Mouse (Mus musculus): ENCODE measurements around the gene Kat2a. TPM values are rescaled to one million over a fixed set of nuclear protein-coding genes. Genes with fewer than 3 reads are reported as not detected.

Kat2a gene
- total RNA-seq, 1 experiment from 2014 or later: 35.3 TPM

DNA sequence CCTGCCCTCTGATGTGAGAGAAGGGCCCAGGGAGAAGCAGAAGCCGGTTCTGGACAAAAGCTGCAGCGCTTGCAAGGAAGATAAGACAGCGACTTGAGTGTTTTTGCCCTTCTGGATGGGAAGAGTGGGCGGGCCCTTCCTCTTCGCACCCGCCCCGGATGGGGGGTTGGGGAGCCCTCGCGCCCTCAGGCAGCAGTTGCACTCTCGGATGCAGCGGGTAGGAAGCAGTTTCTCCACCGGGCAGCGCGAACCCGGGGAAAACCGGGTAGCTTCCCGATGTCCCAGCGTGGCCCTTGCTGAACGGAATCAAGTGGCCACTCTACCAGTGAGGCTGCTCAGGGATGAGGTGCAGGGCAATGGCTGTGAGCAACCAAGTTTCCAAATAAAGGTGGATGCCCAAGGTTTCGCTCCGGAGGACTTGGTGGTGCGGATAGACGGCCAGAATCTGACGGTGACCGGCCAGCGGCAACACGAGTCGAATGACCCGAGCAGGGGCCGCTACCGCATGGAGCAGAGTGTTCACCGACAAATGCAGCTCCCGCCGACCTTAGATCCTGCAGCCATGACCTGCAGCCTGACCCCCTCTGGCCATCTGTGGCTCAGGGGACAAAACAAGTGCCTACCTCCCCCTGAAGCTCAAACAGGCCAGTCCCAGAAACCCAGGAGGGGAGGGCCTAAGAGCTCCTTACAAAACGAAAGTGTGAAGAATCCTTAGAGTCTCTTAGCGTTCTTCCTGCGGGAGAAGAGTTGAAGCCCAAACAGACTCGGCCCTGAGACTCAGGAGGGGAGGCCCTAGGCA is 1.7 kb upstream of the Kat2a start, which contains the start of gene Hspb9:
Gene Hspb9, plus strand, starts transcription at position 116 of the 799 bp plus-strand sequence.
- ATAC-seq (replicated peaks; ENCODE audit: low read depth, poor library complexity, severe bottlenecking): peak; percentile 77

- ATAC-seq (replicated peaks; ENCODE audit: low read depth, poor library complexity, severe bottlenecking): no peak
Observed at GRCm38 (mm10) chr11:100713174-100713573, 909 bp upstream of the Kat2a start.

DNA sequence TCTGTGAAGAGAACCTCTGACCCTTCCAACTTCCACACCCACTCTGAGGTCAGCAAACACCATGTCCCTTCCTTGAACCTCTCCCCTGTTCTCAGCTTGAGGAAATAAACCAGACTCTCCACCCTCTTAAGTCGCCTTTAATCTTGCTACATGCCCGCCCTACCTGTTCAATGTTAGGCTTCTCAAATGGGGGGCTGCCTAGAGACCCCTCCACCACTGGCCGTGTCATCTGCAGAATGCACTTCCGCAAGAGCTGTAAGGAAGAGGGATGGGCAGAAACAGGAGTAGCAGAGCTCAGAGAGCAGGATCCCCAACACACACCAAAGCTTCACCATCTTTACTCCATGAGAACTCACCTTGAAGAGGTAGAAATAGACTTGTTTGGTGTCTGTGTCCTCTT is 1.3 kb downstream of the Kat2a start:
- ATAC-seq (replicated peaks; ENCODE audit: low read depth, poor library complexity, severe bottlenecking): no peak

- ATAC-seq (replicated peaks; ENCODE audit: low read depth, poor library complexity, severe bottlenecking): no peak
Observed at GRCm38 (mm10) chr11:100710528-100710927, 1.7 kb downstream of the Kat2a start.

DNA sequence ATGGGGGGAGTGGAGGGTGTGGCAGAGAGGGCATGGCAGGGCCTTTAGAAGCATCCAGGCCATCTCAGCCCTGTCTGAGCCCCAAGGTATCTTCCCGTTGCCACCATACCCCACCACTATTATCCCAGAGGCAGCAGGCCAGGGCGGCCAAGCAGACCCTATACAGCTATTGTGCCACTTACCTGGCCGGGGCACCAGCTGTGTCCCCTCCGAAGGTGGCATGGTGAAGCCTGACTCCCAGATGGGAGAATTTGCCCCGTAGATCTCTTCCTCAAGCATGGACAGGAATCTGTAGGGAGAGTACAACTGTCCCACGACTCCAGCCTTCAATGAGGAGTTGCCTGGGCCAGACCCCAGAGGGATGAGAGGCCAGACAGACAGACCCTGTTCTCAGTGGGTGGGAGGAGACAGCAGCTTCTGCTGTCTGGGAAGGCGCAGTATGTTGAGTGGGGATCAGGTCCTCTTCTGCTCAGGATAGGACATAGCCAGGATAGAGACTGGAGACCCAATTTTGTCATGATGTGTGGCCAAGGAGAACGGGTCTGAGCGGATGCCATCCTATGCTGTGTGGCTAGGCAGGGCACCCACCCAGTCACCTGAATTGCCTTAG is 3.0 kb downstream of the Kat2a start:
- ATAC-seq (replicated peaks; ENCODE audit: low read depth, poor library complexity, severe bottlenecking): no peak

DNA sequence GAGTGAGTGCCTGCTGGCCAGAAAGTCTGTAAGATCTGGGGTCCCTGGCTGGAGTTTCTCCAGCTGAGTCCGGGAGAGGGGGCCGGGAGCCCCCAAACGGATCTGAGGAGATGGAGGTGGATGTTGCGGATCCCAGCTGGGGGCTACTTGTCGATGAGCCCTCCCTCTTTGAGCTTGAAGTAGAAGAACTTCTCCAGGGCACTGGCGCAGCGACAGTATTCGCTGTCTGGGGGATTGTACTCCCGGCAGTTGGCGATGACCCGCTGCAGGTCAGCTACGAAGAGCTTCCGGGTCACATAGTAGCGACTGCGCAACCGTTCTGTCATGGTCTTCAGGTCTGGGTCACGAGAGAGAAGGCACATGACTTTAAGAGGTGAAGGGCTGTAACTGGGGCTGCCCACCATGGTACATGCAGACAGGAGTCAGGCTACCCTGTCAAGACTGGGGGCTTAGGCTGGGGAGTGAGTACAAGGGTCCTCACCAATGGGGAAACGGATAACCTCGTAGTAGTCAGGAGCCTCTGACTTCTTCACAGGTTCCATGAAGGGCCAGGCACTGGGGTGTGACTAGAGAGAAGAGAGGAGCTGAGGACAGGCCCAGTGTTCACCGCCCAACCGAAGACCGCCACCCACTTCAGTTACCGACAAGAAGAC is 7.0 kb downstream of the Kat2a start:
- no peak for ATAC-seq (replicated peaks; ENCODE audit: low read depth, poor library complexity, severe bottlenecking)

DNA sequence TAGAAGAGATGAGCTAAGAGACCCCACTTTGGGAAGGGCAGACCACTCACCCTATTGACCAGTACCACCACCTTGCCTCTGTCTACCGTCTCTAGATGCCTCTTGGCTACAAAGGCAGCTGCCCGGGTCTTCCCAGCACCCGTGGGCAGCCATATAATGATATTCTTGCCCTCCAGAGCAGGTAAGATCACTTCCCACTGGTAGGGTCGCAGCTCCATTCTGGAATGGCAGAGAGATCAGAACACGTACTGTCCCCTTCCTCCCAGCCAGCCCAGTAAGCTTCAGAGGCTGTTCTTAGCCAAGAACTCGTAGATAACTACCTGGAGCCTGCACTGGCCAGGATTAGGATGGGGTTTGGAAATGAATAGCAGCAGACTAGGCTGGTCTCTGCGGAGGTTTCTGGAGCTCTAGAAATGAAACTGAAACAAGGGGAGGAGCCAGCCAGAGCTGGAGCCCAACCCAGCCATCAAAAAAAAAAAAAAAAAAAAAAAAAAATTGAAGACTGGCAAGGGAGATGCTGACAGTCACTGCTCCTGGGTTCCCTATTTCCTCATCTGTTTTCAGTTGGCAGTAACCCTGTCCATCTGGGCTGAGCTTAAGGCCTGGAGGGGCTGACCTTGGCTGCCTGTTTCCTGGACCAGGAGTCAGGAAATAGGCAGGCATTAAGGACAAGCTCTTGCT is 8.3 kb downstream of the Kat2a start, which contains the start of gene Dhx58:
Gene Dhx58, minus strand, starts transcription at position 421 of the 681 bp plus-strand sequence.
- peak; percentile 67 for ATAC-seq (replicated peaks; ENCODE audit: low read depth, poor library complexity, severe bottlenecking)

DNA sequence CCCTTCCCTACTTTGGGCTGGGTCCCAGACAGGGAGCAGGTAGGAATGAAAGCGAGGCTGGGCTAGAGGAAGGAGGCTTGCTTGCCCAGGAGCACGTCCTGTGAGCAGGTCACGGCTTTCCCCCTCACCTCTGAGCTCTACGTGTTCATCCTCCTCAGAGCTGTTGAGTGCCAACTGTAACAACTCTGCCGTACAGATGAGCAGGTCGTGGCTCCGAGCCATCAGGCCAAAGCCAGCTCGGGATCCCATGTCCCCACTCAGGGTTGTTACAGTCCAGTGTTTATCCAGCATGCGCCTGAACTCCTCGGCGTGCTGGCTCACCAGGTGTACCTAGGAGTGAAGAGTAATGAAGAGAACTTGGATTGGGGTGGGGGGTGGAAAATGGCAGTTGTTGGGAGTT is 8.9 kb downstream of the Kat2a start:
- ATAC-seq (replicated peaks; ENCODE audit: low read depth, poor library complexity, severe bottlenecking): no peak

DNA sequence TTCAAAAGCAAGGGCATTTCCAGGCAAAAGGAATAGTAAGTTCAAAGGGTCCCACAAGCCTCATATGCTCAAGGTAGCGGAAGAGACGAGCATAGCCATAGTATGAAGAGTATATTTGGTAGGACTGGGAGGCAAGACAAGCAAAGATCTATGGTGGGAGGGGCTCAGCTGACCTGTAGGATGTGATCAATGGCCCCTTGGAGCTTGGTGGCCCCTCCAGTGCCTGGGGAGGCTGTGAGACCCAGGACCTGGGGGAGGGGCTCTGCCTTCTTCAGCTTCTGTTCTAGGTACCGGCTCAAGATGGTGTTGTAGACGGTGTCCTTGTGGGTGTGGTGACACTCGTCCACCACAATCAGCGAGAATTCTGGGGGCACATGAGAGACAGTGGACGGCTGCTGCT is 9.4 kb downstream of the Kat2a start:
- ATAC-seq (replicated peaks; ENCODE audit: low read depth, poor library complexity, severe bottlenecking): peak; percentile 33

DNA sequence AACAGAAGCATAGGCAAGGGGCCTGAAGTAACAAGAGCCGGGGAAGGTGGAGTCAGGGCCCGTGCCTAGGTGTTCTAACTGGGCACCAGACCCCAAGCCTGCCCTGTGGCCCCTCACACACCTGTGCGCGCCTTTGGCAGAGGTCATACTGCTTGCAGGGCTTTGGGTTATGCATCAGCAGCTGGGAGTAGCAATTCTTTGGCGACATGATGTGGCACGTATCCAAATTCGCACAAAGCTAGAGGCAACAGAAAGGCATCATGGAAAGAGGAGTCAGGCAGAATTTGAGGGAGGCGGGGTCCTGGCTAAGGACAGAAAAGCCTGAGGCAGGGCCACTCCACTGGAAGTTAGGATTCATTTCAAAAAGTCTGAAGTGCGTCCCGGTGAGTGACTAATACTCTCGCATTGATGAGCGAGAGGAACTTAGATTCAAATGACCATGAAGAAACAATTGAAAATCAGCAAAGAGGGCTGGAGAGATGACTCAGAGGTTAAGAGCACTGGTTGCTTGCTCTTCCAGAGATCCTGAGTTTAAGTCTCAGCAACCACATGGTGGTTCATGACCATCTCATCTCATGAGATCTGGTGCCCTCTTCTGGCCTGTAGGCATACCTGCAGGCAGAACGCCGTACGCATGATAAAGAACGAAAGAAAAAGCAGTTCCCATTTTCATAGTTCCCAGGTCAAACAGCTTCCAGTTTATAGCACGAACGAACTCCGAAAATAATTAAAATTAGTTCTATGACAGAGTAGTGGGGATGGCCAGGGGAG is 10.0 kb downstream of the Kat2a start:
- peak; percentile 60 for ATAC-seq (replicated peaks; ENCODE audit: low read depth, poor library complexity, severe bottlenecking)

GRCm38 (mm10) chr11:100701301-100701700 is 11.0 kb downstream of the Kat2a start:
- ATAC-seq (replicated peaks; ENCODE audit: low read depth, poor library complexity, severe bottlenecking): peak; percentile 28

DNA sequence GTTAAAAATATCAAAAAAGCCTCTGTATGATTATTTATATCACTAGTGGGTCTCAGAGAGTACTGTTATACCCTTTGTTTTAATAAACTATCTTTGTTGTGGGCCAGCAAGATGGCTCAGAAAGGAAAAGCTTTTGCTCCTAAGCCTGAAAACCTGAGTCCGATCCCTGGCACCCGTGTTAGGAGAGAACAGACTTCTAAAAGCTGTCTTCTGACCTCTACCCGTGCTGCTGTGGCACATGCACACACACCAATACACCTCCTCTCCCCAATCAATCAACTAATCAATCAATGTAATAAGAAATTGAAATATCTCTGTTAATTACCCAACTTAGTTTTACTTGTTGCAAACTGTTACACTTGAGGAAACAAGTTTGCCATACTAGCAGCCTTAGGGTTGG is 11.6 kb downstream of the Kat2a start:
- ATAC-seq (replicated peaks; ENCODE audit: low read depth, poor library complexity, severe bottlenecking): no peak

DNA sequence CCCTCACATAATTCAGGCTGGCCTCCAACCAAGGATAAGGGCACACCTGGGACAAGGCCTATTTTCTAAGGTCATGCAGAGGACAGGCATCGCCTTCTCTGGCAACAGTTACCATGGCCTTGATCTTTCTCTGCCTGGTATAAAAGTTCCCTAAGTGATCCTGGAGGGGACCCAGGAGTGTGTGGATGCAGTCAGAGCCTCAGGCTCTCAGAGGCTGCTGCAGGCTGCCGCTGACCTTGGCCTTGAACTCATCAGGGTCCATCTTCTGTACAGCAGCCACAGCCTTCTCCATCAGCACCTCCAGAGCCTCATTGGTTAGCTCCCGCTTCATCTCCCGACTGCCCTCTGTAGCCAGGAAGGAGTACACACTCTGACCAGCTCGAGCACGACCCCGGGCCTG is 14.3 kb downstream of the Kat2a start:
- no peak for ATAC-seq (replicated peaks; ENCODE audit: low read depth, poor library complexity, severe bottlenecking)

DNA sequence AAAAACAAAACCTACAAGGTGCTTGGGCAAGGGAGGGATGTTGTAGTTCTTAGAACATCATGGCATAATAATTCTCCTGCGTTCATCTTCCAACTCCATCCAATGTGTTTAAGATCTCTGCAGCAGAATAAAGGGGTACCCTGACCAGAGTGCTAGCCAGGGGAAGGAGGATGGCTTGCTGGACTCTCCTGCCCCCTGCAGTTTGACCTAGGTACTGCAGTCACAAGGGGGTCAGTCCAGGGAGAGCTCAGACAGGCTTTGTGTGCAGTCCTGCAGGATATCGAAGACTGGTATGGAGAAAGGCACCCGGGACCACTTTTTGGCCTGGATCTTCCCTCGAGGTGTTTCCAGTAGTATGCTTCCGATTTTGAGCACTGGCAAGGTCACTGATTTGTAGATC is 17.3 kb downstream of the Kat2a start:
- peak; percentile 67 for ATAC-seq (replicated peaks; ENCODE audit: low read depth, poor library complexity, severe bottlenecking)

DNA sequence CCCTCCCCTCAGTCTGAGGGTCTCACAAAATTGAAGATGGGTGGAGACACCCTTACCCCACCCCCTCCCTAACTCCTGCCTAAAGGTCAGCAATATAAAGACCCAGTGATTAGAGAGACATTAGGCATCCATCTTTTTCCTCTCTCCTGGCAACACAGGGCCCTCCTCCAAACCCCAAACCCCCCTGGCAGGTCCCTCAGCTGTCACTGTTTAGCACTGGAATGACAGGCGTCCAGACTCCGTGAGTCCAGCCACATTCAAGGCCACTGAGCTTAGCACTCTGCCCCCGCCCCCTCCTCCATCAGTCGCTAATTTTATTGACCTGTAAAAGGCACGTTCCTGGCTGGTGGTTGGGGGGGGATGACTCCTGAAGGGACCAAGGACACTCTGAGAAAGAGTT is 19.1 kb downstream of the Kat2a start:
- no peak for ATAC-seq (replicated peaks; ENCODE audit: low read depth, poor library complexity, severe bottlenecking)

- peak; percentile 26; the same call in 1 of the 2 replicates for ATAC-seq (replicated peaks; ENCODE audit: low read depth, poor library complexity, severe bottlenecking)
Observed at GRCm38 (mm10) chr11:100692164-100692616, 20.1 kb downstream of the Kat2a start, which contains the start of gene Zfp385c. TSS of gene Zfp385c (minus strand) at chr11:100692455.

GRCm38 (mm10) chr11:100690389-100690788 is 21.9 kb downstream of the Kat2a start:
- ATAC-seq (replicated peaks; ENCODE audit: low read depth, poor library complexity, severe bottlenecking): no peak

DNA sequence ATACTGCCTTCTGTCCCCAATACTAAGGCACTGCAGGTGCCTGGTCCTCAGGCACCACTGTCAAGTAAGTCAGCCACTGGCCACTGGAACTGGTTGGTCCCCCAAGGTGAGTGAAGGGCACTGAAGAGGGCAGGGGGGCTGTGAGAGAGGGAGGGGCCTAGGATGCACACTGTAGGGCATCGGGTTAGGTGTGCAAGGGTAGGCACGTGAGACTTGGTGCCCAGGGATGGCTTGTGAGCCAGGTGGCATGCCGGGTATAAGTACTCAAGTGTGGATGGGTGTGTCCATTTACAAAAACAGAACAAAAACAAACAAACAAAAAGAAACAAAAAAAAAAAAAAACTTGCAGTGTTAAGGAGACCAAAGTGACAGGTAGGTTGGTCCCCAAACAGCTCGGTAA is 23.8 kb downstream of the Kat2a start:
- no peak for ATAC-seq (replicated peaks; ENCODE audit: low read depth, poor library complexity, severe bottlenecking)

DNA sequence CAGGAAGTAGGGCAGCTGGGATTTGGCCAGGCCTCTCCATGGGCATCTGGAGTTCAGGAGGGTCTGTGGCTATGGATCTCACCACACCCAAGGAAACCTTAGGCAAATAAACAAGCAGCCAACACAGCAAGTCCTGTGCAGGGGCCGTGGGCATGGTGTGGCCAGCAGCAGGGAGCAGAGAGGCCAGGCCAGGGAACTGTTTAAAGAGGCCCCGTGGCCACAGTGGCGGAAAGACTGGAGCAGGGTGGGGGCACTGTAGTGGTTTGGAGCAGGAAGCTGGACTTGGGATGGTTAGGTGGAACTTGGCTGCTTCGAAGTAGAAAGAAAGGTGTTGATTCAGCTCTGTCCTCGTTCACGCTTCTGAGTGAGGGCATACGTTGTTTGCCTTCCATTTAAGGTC is 25.0 kb downstream of the Kat2a start:
- no peak for ATAC-seq (replicated peaks; ENCODE audit: low read depth, poor library complexity, severe bottlenecking)

- ATAC-seq (replicated peaks; ENCODE audit: low read depth, poor library complexity, severe bottlenecking): no peak
Observed at GRCm38 (mm10) chr11:100685371-100685770, 26.9 kb downstream of the Kat2a start.

All from common myeloid progenitor, adult 5-6 weeks (primary cell).